Mouse (Mus musculus) testis, adult 2 months (tissue): ENCODE results near the gene Stk36.

Source experiments
- CTCF ChIP-seq: fragments of 200-500 bp; IDR thresholded peaks from 2 replicates; pipeline ENCODE4 v1.5.1; 2012; ENCODE audit warnings: low read depth, mild to moderate bottlenecking, inconsistent platforms, low read length, moderate library complexity; ENCODE audit not compliant: control insufficient read depth, insufficient read depth, insufficient replicate concordance
- POLR2A ChIP-seq: fragments of 200-500 bp; IDR thresholded peaks from 2 replicates; pipeline ENCODE4 v1.6.1; 2012; ENCODE audit warnings: low read depth, mild to moderate bottlenecking, inconsistent platforms, low read length, moderate library complexity; ENCODE audit not compliant: control insufficient read depth

- TF ChIP-seq CTCF (peak; percentile 36; the same call in 1 of the 2 replicates), POLR2A (peak; percentile 71)
These were observed 60.4 kb downstream of the Stk36 start, which contains the start of gene Ttll4 for GRCm38 (mm10) chr1:74661448-74662195.
